Mouse (Mus musculus): Measurements from ENCODE around the gene Slc9a1. TPM values are rescaled to one million over a fixed set of nuclear protein-coding genes. Genes with fewer than 3 reads are reported as not detected.

Slc9a1 gene
- polyA plus RNA-seq, 1 experiment: 30.7 TPM

DNA sequence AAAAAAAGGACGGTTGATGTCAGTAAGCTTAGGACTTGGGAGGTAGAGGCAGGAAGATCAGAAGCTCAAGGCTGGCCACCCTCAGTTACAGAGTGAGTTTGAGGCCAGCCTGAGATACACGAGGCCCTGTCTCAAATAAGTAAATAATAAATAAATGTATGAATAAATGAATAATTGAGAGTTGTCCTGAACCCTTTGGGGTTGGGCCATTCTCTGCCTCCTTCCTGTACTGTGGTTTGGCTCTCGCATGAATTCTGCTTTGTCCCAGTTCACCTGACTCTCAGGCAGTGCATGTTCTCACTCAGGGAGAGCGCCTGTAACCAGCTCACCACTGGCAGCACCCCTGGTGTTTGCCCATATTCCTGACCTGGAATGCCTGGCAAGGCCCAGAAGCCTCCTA is 4.5 kb downstream of the Slc9a1 start:
- no peak for DNase-seq (ENCODE audit: low spot score)

GRCm38 (mm10) chr4:133375812-133376577 is 6.5 kb downstream of the Slc9a1 start:
- DNase-seq (ENCODE audit: low spot score): no peak

DNA sequence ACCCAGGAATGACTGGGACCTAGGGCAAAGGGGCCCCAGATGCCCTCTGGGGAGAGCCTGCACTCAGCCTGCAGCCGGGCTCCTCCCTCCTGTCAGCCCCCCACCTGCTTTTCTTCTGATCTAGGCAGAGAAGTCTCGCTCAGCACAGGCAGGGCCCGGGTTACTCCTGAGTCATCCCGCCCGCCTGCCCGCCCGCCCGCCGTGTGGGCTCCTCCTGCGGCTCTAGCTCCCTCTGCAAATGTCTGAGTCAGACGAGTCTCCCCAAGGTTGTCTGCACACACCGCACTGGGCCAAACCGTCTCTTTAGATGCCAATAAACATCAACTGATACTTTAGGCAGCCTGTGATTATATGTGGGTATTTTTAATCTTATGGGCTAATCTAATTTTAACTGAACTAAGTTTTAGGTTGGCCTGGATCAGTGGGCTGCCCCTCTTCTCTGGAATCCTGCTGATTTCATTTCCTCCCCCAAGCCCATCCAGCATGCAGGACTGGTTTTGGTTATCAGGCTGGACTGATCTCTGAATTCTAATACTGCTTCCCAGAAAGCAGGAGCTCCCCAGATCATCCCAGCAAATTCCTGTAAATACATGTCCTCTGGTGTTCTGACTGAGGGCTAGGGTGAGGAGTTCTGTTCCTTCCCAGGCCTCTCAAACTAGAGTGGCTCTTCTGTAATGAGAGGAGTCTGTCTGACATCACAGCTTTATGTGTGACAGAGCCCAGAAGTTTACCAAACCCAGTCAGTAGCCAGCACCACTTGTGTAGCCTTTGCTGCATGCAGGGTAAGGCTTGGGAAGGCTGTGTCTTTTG is 8.9 kb downstream of the Slc9a1 start:
- DNase-seq (ENCODE audit: low spot score): no peak

GRCm38 (mm10) chr4:133379046-133379347 is 9.5 kb downstream of the Slc9a1 start:
- no peak for DNase-seq (ENCODE audit: low spot score)

DNA sequence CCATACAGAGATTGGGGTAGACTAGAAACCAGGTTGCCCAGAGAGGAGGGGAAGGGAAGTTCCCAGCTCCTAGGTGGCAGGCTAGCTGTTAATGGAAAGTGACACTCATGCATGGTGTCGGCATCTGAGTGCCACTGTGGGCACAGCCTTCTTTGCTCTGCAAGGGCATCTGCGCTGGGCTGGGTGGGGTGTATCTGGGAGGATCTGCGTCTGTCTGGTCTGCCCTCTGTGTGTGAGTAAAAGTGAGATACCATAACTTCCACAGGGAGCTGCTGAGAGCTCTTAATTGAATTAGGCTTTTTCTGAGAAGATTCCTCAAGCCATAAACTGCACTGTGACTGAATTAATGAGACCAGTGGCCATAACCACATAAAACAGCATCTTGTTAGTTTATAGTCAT is 10.4 kb downstream of the Slc9a1 start:
- no peak for DNase-seq (ENCODE audit: low spot score)

- DNase-seq (ENCODE audit: low spot score): no peak
These were observed 11.0 kb downstream of the Slc9a1 start for GRCm38 (mm10) chr4:133380532-133380931.

DNA sequence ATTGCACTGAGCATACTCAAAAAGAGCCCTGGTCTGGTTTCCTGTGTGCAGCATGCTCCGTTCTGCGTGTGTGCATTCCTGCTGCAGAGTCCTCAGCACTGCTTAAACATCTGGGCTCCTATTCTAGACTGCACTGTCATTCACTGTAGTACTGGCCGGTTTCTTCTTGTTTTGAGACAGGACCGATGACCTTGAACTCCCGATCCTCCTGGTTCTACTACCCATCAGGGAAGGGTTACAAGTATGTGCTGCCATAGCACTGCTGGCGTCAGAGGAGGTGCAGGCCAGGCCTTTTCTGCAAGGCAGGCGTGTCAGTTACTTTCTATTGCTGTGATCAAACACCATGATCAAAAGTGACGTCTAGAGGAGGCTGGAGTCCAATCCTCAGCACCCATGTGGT is 11.6 kb downstream of the Slc9a1 start:
- no peak for DNase-seq (ENCODE audit: low spot score)

DNA sequence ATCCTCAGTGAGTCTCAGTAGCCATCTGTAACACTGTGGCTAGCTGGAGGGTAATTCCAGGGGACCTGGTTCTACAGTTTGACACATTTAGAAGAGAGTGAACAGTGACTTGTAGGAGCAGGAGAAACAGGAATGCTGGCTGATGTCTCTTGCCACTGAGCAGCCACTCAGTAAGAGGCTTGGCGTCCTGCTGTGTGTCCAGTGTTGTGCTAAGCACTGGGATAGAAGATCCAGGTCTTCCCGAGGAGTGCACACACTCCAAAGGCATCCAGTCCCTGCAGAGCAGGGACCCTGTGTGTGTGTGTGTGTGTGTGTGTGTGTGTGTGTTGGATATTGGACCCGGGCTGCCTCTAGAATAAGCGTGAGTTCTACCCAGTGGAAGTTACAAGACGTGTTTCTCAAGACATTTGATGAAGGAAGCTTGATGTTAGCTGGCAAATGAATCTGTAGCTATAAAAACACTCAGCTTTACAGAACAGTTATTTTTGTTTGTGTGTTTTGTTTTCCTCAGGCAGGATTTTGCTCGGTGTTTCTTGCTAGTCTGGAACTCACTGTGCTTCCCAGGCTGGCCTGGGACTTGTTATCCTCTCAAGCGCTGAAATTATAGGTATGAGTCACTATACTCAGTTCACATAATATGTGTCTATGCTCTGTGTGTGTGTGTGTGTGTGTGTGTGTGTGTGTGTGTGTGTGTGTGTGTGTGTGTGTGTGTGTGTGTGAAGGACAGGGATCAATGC is 16.7 kb downstream of the Slc9a1 start:
- no peak for DNase-seq (ENCODE audit: low spot score)

GRCm38 (mm10) chr4:133387053-133387452 is 17.5 kb downstream of the Slc9a1 start:
- DNase-seq (ENCODE audit: low spot score): no peak

DNA sequence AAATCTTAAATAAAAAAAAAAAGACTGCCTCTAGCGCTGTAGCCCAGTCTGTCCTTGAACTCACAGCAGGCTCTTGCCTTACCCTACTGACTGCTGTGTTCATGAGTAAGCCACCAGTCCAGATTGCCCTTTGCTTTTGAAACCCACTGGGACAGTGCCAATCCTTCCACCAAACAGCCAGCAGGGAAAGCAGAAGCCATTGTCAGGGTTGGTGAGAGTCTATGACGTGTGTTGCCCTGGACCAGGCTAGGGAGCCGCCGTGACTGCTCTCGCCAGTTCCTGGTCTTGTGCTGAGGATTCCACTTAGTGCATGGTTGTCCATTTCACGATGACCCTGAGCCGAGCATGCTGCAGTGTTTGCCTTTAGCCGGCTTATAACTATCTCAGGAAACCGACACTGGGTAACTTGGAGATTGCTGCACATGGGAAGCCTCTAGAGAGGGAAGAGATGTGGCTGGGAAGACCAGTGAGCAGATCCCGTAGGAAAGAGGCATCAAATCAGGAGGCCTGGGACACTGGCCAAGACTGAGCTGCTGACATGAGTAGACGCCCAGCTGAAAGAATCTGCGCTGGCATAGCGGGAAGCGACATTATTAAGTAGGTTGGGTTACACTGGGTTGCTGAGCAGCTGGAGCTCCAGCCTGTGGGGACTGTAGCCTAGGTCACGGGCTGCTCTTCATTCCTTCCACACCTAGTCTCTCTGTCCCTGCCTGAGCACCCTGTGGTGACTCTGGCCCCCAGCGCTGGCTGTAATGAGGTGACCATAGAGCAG is 19.5 kb downstream of the Slc9a1 start:
- DNase-seq (ENCODE audit: low spot score): no peak

DNA sequence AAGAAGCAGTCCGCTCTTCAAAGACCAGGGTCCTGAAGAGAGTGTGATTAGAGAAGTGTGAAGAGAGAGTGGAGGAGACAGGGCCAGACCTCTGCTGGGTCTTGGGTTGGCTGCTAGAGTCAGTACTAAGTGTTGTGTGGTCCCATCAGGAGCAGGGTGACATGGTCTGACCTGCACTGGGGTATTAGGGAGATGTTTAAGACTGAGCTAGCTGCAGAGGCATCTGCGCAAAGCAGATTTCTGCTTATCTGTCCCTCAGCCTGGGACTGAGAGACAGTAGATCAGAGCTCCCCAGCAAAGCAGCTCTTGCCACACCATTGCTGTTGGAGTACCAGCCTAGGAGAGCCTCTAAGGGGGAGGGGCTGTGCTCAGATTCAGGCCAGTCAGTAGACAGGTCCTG is 20.5 kb downstream of the Slc9a1 start:
- DNase-seq (ENCODE audit: low spot score): no peak

DNA sequence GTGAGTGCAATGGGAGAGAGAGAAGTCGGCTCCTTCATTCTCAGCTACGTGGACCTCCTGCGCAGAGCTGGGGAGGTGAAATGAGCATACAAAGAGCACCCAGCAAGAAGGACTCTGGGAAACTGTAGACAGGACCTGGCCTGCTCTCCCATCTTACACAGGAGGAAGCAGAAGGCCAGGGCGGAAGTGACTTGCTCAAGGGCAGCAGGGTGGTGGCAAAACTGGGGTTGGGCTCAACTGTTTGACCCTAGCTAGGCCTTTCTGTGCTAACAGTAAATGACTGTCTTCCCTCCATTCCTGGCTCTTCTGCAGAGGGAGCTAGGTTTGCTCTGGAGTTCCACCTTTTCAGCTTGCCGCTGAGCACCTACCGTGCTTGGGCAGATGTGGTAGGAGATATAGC is 21.1 kb downstream of the Slc9a1 start:
- no peak for DNase-seq (ENCODE audit: low spot score)

DNA sequence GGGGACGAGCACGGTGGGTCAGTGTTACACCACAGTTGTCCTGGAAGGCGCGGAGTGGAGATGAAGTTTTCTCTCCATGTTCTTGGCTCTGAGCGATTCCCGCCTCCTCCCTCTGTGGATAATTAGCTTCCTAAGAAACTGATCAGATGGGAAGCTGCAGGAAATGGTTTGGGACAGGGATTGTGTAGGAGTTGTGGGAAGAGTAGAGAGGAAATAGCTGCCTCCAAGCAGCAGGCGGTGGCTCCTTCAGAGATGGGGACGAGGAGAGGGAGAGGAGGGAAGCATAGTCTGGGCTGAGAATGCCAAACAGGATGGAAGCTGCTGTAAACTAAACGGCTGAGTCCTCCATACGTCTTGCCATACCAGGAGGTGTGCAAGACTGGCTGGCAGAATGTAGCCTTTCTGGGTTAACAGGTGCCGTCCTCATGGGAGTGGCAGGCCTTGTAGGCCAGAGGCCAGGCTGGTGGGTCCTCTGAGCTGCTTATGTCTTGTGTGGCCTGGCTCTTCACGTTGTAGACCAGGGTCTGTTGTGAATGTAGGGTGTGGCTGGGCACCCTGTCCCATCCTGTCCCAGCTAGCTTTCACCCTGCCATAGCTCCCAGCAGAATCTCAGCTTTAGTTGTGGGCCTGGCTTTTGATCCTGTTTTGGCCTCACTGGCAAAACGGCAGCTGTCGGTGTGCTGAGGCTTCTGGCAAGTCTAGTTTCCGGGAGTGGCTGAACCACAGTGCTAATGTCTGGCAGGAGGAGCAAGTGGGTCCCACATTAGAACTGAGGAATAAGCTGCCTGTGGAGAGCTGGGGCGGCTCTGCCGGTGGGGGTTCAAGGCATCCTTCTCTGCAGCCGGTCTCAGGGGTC is 21.9 kb downstream of the Slc9a1 start:
- no peak for DNase-seq (ENCODE audit: low spot score)

GRCm38 (mm10) chr4:133394981-133395573 is 25.6 kb downstream of the Slc9a1 start:
- no peak for DNase-seq (ENCODE audit: low spot score)

DNA sequence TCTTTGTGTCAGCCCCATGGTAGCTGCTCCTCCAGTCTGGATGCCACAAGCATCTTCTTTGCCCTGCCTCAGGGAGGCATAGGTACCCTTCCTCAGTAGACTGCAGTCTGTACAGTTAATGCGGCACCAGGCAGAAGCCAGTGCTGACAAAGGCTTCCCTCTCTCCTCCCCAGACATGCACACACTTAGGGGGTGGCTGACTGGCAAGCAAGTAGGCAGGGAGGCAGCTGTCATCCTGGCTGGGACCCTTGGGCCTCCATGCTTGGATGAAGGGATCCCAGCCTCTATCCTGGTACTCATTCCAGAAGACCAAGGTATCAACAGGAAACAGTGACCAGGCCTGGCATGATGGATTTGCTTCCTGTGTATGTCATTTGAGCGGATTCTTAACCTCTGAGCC is 26.6 kb downstream of the Slc9a1 start:
- DNase-seq (ENCODE audit: low spot score): no peak

DNA sequence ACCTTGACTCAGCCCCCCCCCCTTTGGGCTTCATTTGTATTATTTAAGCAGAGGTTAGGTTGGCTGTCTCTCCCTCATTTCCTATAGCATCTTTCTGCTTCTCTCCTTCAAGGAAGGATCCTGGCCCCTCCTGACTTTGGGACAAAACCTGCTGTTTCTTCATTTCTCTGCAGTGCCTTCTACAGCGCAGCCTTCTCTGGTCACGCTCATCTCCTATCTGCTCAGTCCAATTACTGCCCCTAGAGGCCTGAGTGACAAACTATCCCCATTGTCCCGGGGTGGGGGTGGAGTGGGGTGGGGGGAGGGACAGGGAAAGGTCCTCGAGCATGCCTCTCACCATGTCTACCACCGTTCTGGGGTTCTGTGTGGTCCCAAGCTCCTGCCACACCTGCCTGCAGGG is 27.8 kb downstream of the Slc9a1 start:
- no peak for DNase-seq (ENCODE audit: low spot score)

DNA sequence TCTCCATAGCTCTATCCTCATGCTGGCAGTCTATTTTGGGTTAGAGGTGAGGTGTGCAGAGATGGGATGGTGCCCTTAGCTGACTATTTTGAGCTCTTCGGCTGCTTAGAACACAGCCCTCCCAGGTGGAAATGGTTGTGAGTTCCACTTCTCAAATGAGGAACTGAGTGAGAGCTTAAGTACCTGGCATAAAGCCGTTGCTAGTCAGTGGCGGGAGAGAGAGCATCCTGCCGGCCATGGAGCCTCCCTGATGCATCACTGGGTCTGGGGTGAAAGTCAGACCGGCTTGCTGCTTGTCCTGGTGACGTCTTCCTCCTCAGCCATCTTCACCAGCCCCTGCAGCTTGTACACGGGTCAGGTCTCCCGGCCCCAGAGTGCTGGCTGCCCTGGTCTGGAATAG is 28.5 kb downstream of the Slc9a1 start:
- no peak for DNase-seq (ENCODE audit: low spot score)

DNA sequence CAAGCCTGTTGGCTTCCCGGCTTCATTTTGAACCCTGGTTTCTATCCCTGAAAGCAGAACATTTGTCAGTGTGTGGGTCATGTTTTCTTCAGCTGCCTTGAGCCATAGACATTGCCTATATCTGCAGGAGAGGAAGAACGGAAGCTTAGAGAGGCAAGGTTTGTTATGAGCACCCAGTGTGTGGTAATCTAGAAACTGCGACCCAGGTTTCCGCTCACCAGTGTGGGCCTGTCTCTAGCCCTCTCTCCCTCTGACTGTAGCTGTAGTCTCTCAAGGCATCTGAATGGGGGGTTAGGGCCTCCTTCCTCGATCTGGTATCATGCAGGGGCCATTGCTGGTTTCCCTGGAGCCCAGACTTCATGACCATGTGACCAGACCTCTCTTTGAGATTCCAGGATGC is 29.1 kb downstream of the Slc9a1 start:
- no peak for DNase-seq (ENCODE audit: low spot score)

DNA sequence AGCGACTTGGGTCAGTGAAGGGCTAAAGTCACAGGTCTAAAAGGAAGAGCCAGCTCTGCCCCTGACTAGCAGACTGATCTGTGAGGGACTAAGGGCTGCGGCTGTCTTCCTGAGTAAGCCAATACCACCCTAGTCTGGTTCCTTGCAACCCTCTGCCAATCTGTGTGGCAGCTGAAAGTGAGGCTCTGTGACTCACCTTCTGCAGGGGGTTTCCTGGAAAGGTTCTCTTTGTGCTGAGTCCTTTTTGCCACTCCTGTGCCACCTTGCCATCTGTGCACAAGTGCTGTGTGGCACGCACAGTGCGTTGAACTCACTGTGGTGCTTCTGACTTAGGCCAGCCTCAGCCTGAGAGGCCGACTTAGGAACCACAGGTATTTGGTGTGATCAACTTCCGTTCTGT is 30.0 kb downstream of the Slc9a1 start:
- no peak for DNase-seq (ENCODE audit: low spot score)

DNA sequence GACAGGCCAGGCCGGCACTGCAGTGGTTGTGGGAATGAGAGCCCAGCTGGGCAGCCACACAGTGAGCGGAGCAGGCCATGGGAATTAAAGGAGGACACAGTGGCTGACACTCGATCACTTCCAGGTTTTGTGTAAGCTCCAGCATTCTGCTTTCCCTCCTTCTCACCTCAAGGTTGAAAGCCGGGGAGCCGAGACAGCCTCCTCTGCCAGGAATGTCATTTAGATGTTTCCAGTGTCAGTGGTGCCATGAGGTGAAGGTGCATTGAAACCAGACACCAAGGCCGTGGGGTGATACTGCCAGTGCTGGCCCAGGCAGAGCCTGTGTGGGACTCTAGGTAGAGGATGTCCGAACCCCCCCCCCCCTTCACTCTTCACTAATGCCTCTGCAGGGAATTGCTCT is 30.6 kb downstream of the Slc9a1 start:
- DNase-seq (ENCODE audit: low spot score): no peak

DNA sequence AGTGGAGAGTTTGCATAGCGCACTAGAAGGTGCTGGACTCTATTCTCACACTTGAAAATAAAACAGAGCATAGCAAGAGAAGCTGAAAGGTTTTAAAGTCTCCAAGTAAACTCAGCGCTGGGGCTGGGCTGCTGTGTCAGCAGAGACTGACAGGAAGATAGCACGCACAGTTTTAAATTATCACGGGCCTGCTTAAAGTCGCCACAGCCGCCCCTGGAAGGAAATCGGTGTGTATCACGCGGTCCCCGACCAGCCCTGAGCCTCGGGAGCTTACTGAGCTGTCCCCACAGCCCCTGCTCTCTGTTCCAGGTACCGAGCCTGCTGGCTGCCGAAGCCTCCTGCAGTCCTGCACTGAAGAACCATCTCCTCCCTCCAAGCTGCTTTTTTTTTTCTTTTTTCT is 32.5 kb downstream of the Slc9a1 start:
- no peak for DNase-seq (ENCODE audit: low spot score)

Data from urinary bladder, adult 2 months (tissue).